Mouse (Mus musculus): ENCODE results near the gene Arid5b. TPM values are rescaled to one million over a fixed set of nuclear protein-coding genes. Genes with fewer than 3 reads are reported as not detected.

Arid5b gene
- polyA plus RNA-seq (2012; rRNA removed; ENCODE audit: low replicate concordance) = 0.97 and 2.6 TPM in 2 replicates

GRCm38 (mm10) chr10:68278632-68279361 is at the start of gene Arid5b:
TSS of gene Arid5b (minus strand) at chr10:68278740.

All from duodenum, adult 2 months (tissue).